Mouse (Mus musculus): ENCODE results near the gene Anapc7.

DNA sequence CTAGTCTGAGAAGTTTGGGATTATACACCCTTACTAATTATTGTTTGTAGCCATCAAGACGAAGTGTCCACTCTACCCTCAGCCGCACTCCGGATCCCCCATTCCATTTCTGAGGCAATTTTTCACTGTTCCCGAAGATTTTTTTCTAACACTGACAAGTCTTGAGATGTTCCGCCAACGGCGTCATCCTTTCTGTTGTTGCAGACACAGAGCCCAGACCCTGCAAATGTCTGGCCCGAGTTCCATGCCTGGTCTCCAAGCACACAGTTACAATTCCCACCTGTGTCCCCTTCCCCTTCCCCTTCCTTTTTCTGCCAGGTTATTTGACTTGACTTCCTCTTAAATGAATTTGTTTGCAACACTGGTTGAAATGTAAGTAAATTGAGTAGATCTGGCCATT lies 21.6 kb upstream of the Anapc7 start:
- TF ChIP-seq CTCF (IDR thresholded peaks at IDR 0.05; ENCODE audit: low read depth), result no peak
- TF ChIP-seq EP300 (IDR thresholded peaks at IDR 0.05; ENCODE audit: low read depth), result no peak
